Mouse (Mus musculus): ENCODE data around the gene Chchd6.

DNA sequence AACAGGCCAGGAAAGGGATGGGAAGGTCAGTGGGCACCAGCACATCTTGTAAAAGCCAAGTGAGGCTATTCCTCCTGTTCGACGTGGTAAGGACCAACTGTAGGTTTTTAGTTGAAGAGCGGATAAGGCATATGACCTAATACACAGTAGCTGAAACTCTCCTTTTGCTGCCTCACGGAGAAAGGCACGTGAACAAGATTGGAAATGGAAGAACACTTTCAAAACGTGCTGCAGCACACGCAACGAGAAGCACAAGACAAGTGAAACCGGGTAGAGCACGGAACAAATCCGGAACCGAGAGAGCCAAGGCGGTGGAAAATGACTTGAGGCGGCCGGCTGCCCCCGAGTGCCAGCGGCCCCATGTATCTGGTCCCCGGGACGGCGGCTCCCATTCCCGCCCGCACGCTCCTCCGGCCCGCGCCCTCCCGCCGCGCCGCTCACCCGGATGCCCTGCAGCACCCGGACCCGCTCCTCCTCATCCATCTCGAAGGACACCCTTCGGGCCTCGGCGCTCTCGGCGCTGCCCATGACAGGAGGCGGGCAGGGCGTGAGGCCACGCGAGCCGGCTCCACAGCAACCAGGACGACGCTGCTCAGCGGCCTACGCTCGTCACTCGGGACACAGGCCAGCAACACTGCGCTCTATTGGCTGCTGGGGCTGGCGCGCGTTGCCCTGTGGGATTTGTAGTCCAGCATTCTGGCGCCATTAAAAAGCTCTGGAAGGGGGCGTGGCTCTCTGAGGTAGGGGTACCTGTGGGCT lies at the start of gene Chchd6:
- TF ChIP-seq POLR2A (IDR thresholded peaks at IDR 0.05; ENCODE audit: low read depth, low read length), result no peak
- no peak for TF ChIP-seq CTCF (IDR thresholded peaks at IDR 0.05; ENCODE audit: extremely low read depth, insufficient read depth, insufficient read length, insufficient replicate concordance)
